Mouse (Mus musculus) olfactory bulb, adult 2 months (tissue): ENCODE data around the gene 9430038I01Rik.

Source experiments
- CTCF ChIP-seq: fragments of 200-500 bp; IDR thresholded peaks from 2 replicates; pipeline ENCODE4 v1.5.1; 2012; ENCODE audit warnings: low read depth, mild to moderate bottlenecking, low read length, moderate library complexity; ENCODE audit not compliant: insufficient read depth
- POLR2A ChIP-seq: fragments of 200-500 bp; IDR thresholded peaks from 2 replicates; pipeline ENCODE4 v1.6.1; 2012; ENCODE audit warnings: mild to moderate bottlenecking, low read depth, low read length, moderate library complexity; ENCODE audit not compliant: insufficient read depth

- TF ChIP-seq POLR2A = no peak
- TF ChIP-seq CTCF = no peak
Measured at GRCm38 (mm10) chr7:137370175-137370574, 40.4 kb downstream of the 9430038I01Rik start.
